Mouse (Mus musculus): ENCODE results near the gene Sfxn2.
"Not testable (repeated sequence)": the region's sequence is repeated elsewhere in the genome, so short reads cannot be mapped to it uniquely, and the experiment has no call there.

GRCm38 (mm10) chr19:46571211-46571877 is 1.8 kb upstream of the Sfxn2 start:
- not testable (repeated sequence) for TF ChIP-seq TAL1, GATA1 (IDR thresholded peaks at IDR 0.05; ENCODE audit: low read length)
